ENCODE assay signal across 10 mouse cellular contexts in genomic region chr5:133884593-133884992, GRCm38 (mm10).
DNase-seq lines count a peak whose midpoint lies in the region; ATAC-seq and TF ChIP-seq lines count a peak whose summit lies in the region.
"Had no signal": no experiment of that assay in that cellular context is flagged by ENCODE, and none has a peak within 500 bp of the region (broad histone marks: within the 10 kb centered on the region; RNA-seq: fewer than 3 reads in every experiment).

No protein-coding gene starts in this region.

- WGBS in neural tube, embryonic 13.5 days, result 25% methylated on average over 2 of the region's 2 CpGs
- 17% methylated on average over 2 of the region's 2 CpGs for WGBS in hindbrain, postnatal 0 days

- peaks cover 8% of the 10 kb centered on the region for H3K27me3 ChIP-seq in neural tube, embryonic 13.5 days
- no peaks in the 10 kb centered on the region for H3K27me3 ChIP-seq in hindbrain, postnatal 0 days (ENCODE audit: insufficient read depth, low read length)
- H3K27me3 ChIP-seq: neural tube, embryonic 12.5 days had no signal

- peak overlapping the region; percentile 74 for H3K27ac ChIP-seq in neural tube, embryonic 13.5 days (replicated peaks)
- H3K27ac ChIP-seq in hindbrain, postnatal 0 days, result peak overlapping the region; percentile 32; the same call in 1 of the 2 replicates
- H3K27ac ChIP-seq: neural tube, embryonic 12.5 days had no signal

- H3K9ac ChIP-seq in neural tube, embryonic 13.5 days, result no peak overlapping the region
- H3K9ac ChIP-seq in hindbrain, postnatal 0 days (replicated peaks; ENCODE audit: low read length), result no peak overlapping the region
- H3K9ac ChIP-seq: neural tube, embryonic 12.5 days had no signal

- DNase-seq in embryo, embryonic 10 days (ENCODE audit: low spot score), result peak; percentile 36
- DNase-seq in embryo, embryonic 9.5 days (ENCODE audit: extremely low spot score), result no peak
- no peak for DNase-seq in neural tube, embryonic 10.5 days (ENCODE audit: extremely low spot score, low spot score)
- peak; percentile 58 for DNase-seq in hindbrain, postnatal 0 days (ENCODE audit: low spot score)
- no peak for DNase-seq in spleen, adult 18-20 months
- DNase-seq in thymus, adult 18-20 months, result no peak

- H3K4me2 ChIP-seq in neural tube, embryonic 13.5 days, result no peak overlapping the region
- no peak overlapping the region for H3K4me2 ChIP-seq in hindbrain, postnatal 0 days (ENCODE audit: low read depth, low read length)
- H3K4me2 ChIP-seq: neural tube, embryonic 12.5 days had no signal

- ATAC-seq in neural tube, embryonic 13.5 days (ENCODE audit: low read depth), result peak; percentile 75; the same call in 1 of the 2 replicates
- peak; percentile 53; the same call in 1 of the 2 replicates for ATAC-seq in hindbrain, postnatal 0 days
- no peak for ATAC-seq in megakaryocyte, adult 5-6 weeks (ENCODE audit: poor library complexity, severe bottlenecking)
- ATAC-seq: intestine, embryonic 16.5 days had no signal

- no peak overlapping the region for H3K4me3 ChIP-seq in neural tube, embryonic 13.5 days
- H3K4me3 ChIP-seq in hindbrain, postnatal 0 days (ENCODE audit: low read length), result no peak overlapping the region
- H3K4me3 ChIP-seq: neural tube, embryonic 12.5 days had no signal

- H3K9me3 ChIP-seq in neural tube, embryonic 13.5 days, result no peaks in the 10 kb centered on the region
- no peaks in the 10 kb centered on the region for H3K9me3 ChIP-seq in hindbrain, postnatal 0 days (ENCODE audit: low read length)
- H3K9me3 ChIP-seq: neural tube, embryonic 12.5 days had no signal

- peaks cover 18% of the 10 kb centered on the region for H3K4me1 ChIP-seq in neural tube, embryonic 13.5 days (replicated peaks)
- H3K4me1 ChIP-seq in hindbrain, postnatal 0 days (ENCODE audit: insufficient read depth, low read length), result peaks cover 7% of the 10 kb centered on the region

- H3K36me3 ChIP-seq in neural tube, embryonic 13.5 days, result no peaks in the 10 kb centered on the region
- H3K36me3 ChIP-seq in hindbrain, postnatal 0 days (ENCODE audit: insufficient read depth, low read length), result no peaks in the 10 kb centered on the region
- H3K36me3 ChIP-seq: neural tube, embryonic 12.5 days had no signal

- TF ChIP-seq CTCF in hindbrain, postnatal 0 days (IDR thresholded peaks at IDR 0.05; ENCODE audit: low read depth), result no peak

Comparison
In these comparisons a context has a peak if more than half of its experiments do, and no peak if none do; other contexts are left out.
1. DNase-seq: peak in embryo, embryonic 10 days (single experiment) and hindbrain, postnatal 0 days (single experiment); none in embryo, embryonic 9.5 days (single experiment), neural tube, embryonic 10.5 days (single experiment), spleen, adult 18-20 months (0 of 2) and thymus, adult 18-20 months (0 of 2).